Mouse (Mus musculus) thymus, postnatal 25 days (tissue): Measurements from ENCODE around the gene Irf7.

Source experiments
- DNase-seq: peaks from one replicate; pipeline ENCODE4 v3.0.0; 2022

The Irf7 gene

DNA sequence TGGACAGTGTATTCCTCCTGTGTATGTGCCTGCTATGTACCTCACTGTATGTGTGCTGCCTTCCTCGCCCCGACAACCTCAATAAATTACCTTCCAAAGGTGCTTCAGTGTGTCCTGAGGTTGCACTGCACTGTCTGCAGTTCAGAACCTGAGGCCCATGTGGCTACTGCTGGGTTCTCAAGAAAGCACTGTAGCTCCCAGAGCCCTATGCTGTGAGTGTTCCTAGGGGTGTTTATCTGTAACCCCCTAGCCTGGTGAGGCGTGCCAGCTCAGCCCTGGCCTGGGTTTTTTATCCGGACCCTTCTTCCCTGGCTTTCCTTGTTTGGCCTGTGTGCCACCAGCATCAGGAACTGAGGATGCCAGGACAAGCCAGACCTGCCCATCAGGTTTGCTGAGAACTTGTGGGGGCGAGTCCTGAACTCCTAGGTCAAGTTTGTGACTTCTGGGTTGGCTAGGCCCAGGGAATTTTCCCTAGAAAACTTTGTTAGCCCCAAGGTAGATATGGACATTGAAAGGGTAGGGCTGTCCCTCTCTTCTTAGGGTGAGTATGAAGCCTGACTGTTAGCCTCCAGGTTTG is 47.6 kb downstream of the Irf7 start:
- no peak for DNase-seq

DNA sequence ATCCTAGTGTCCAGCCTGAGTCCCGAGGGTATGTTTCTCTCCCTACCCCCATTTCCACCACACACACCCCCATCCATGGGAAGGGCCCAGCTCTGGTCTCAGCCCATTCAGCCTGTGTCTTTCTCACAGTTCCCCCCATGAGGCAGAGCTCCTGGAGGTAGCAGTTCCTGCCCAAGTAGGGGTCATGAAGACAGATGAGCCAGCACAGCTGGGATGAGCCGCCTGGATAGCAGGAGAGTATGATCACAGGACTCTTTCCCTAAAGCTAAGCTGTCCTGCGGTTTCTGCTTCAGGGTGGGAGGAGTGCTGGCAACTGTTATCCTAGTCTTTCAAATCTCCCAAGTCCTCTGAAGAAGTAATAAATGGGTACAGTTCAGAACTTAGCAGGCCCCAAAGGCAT is 48.1 kb downstream of the Irf7 start:
- no peak for DNase-seq

DNA sequence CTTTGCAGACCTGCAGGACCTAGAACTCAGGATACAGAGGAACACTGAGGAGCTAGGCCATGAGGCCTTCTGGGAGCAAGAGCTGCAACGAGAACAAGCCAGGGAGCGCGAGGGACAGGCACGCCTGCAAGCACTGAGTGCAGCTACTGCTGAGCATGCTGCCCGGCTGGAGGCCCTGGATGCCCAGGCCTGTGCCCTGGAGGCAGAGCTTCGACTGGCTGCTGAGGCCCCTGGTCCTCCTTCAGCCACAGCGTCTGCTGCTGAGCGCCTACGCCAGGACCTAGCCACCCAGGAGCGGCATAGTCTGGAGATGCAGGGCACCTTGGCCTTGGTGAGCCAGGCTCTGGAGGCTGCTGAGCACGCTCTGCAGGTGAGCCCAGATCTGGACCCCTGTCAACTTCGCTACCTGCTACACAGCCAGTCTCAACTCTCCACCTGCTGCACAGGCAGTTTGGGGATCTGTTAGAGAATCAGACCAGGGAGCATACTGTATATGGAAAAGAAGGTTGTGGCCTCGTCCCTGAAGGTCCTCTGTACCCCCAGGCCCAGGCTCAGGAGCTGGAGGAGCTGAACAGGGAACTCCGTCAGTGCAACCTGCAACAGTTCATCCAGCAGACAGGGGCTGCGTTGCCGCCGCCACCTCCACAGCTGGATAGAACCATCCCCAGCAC is 48.8 kb downstream of the Irf7 start:
- DNase-seq: no peak

DNA sequence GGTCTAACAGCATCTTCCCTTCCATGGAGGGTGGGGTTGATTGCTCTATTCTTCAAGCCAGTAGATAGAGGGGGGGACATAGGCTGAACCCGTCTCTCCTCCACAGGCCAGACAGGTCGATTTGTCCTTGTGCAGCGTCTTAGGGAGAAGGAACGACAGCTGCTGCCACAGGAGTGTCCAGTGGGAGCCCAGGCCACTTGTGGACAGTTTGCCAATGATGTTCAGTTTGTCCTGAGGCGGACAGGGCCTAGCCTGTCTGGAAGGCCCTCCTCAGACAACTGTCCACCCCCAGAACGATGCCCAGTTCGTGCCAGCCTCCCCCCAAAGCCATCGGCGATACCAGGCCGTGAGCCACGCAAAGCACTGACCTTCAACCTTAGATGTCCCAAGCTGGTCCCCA is 49.4 kb downstream of the Irf7 start:
- no peak for DNase-seq

DNA sequence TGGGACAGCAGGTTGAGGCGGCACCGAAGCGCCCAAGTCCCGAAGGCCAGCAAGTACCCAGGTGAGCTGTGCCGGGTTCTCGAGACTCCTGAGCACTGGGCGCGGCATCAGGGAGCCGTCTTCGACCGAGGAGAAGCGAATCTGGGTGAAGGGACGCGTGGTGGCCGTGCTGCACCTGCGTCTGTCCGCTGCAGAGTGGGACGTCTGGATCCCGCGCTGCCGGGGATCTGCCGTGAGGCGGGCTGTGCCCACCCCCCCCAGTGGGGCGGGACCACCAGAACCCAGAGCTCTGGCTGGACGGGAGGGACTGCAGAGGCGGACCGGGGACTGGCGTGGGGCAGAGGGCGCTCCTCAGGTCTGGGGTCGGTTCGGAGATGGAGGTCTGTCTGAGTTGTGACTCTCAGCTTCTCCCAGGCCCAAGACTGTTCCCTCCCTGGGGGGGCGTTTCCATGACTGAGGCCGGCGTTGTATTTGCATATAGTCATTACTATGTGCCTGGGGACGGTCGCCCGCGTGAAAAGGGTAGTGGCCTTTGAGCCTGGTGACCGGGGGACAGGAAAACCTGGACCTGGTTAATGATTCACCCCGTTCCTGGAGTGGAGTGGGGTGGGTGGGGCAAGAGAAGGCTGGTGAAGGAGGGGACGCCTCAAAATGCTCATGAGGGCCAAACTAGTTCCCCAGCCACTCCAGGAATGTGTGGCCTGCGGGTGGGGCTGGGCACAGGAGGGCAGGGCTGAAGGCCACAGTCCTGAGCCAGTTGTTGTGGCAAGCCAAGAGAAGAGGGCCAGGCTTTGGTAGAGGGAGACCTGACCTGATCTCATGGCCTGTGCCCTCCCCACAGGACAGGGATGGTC is 50.2 kb downstream of the Irf7 start:
- DNase-seq: no peak

DNA sequence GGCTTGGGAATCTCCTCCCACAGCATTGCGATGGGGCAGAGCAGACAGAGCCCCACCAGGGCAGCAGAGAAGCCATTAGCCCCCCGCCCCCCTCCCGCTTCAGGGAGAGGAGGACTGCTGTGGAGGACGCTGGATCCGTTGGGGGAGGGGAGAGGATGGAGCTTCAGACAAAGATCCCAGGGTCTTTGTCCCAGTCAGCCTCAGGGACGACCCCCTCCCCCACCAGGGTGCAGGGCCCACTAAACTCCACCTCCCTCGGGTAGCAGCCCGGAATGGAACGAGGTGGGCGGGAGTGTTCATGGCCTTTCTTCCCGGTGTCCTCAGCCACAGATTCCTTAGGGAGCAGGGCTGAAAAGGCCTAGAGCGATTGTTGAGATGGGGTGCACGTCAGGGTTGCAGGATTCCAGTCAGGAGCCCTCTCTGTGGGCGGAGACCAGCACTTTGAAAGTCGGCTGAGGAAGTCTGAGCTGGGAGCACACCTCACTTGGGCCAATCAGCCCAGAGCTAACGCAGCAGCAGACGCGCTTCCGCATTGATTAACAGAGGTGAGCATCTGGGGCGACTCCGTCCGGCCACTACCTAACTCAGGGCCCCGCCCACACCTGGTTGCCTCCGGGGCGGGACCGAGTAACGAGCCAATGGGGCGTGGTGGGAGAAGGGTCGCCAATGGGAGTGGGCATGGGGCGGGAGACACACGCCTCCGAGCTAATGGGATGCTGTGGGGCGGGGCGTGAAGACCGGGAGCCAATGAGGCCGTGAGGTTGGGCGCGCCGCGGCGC is 51.0 kb downstream of the Irf7 start, which contains the start of gene Rassf7:
TSS of gene Rassf7 (plus strand) at position 760 of the 779 bp plus-strand sequence.
- DNase-seq: peak; percentile 97

DNA sequence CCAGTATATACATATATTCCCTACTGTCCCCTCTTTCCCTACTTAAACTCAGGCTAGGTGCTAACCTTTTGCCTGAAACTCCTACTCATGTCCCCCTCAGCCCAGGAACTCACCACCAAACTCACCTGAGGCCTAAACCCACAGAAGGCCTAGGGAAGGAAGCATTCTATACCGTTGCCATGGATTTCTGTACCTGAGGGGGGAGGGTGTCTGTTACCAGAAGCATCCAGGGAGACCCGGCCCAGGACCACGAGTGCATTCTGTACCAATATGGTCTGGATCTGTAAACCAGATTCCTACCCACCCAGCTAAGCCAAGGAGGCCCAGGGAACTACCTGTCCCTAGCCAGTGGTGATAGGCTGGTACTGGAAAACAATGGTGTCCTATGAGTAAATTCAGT is 52.0 kb downstream of the Irf7 start:
- DNase-seq: no peak

- no peak for DNase-seq
These were observed 52.6 kb downstream of the Irf7 start, which contains the start of gene Lmntd2 for GRCm38 (mm10) chr7:141213605-141214235. Gene Lmntd2 (minus strand): TSS chr7:141214080.

- no peak for DNase-seq
These were observed 53.1 kb downstream of the Irf7 start for GRCm38 (mm10) chr7:141213133-141213532.
